Mouse (Mus musculus): ENCODE results near the gene Rnaseh2a. TPM values are rescaled to one million over a fixed set of nuclear protein-coding genes. Genes with fewer than 3 reads are reported as not detected.

The Rnaseh2a gene
- total RNA-seq, 2 experiments from 2014 or later, result 48.6 to 56.7 TPM

DNA sequence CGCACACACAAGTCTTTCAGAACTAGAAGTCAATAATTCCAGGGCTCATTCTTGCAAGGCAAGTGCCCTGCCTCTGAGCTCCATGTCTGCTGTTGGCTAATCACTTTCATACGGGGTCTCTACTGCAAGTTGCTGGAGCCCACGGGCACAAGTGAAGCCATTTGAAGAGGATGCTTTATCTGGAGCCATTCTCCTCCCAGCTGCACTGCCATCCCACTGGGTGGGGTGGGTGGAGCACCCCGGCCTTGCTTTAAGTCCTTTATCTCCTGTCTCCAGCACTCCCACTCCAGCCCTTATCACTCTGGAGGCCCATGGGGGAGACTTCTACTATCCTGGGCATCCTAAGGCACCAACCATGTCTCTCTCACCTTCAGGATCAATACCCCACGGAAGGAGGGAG, 1.3 kb upstream of the Rnaseh2a start:
- intact Hi-C loops (cut with DNase I), result no loop called here
- DNase-seq, result no peak

DNA sequence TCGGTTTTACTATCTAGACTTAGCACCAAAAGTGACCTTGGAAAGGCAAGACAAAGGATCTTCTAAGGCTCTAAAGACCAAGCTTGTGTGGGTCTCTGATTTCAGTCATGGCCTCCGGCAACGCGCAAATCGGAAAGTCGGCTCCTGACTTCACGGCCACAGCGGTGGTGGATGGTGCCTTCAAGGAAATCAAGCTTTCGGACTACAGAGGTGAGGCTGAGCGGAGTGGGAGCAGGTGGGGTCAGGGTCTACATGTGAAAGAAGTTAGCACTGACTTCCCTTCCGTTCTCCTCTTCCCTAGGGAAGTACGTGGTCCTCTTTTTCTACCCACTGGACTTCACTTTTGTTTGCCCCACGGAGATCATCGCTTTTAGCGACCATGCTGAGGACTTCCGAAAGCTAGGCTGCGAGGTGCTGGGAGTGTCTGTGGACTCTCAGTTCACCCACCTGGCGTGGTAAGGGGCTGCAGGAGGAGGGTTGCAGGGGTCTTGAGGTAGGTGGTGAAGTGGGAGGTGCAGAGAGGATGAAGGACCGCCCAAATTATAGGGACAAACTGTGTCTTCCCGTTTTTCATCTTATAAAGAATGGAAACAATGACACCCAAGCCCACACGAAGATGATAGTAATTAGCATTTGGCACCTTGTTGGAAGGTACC, 696 bp upstream of the Rnaseh2a start:
- intact Hi-C loops (cut with DNase I), result no loop called here
- DNase-seq, result no peak

DNA sequence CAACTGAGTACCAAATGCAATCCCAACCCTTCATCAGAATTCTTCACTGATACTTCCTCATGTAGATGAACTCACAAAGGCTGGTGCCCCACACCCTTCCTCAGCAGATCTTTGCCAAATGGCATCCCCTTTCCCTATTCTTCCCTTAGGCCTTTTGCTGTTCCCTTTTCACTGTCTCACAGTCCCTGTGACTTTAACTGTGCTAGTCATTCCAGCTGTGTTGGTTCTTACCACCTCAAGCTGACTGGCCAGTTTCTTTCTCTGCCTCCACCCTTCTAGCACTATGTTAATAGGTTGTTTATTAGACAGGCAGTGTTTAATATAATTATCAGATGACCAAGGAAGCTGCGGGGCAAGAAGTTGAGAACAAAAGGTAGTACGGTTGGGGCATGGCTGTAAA, 917 bp downstream of the Rnaseh2a start:
- intact Hi-C loops (cut with DNase I), result no loop called here
- DNase-seq, result peak in 1 of 2 experiments; percentile 32

- intact Hi-C loops (cut with DNase I), result no loop called here
- DNase-seq, result no peak
Observed at GRCm38 (mm10) chr8:84967532-84968304, 1.8 kb downstream of the Rnaseh2a start.

- peak in 1 of 2 experiments; percentile 6 for DNase-seq
- intact Hi-C loops (cut with DNase I), result no loop called here
Observed at GRCm38 (mm10) chr8:84966603-84967002, 3.0 kb downstream of the Rnaseh2a start.

GRCm38 (mm10) chr8:84965731-84966291, 3.8 kb downstream of the Rnaseh2a start:
- intact Hi-C loops (cut with DNase I), result no loop called here
- DNase-seq, result peak; percentile 89 to 90

DNA sequence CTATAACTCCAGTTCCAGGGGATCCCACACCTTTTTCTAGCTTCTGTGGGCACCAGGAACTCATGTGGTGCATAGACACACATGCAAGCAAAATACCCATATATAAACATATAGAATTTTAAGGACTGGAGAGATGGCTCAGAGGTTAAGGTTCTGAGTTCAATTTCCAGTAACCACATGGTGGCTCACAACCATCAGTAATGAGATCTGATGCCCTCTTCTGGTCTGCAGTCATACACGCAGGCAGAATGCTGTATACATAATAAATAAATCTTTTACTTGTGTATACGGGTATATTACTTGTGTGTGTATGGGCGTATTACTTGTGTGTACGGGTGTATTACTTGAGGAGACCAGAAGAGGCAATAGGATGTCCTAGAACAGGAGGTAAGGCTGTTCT, 5.6 kb downstream of the Rnaseh2a start:
- no peak for DNase-seq
- intact Hi-C loops (cut with DNase I), result loop anchor here (5.0 kb wide), 1 partner anchor 37 kb away; no protein-coding TSS in a partner anchor

DNA sequence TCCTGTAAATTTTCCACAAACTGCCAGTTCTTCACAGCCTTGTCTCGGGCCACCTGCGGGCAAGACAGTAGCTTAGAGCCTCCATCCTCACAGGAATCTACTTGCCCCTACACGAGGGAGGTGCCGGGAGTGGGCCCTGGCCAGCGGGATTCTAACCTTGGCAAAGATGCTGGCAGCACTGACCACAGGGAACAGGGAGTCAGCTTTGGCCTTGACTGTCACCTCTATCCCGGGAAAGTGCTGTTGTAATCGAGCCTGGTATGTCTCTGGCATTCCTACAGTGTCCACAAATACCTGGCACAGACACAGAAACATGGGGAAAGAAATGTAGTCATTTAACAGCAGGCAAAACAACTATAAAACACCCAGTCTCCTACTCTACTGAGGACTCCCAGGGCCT, 9.8 kb downstream of the Rnaseh2a start:
- DNase-seq, result no peak
- intact Hi-C loops (cut with DNase I), result loop anchor here (5.0 kb wide), 2 partner anchors 33 to 37 kb away; no protein-coding TSS in a partner anchor

DNA sequence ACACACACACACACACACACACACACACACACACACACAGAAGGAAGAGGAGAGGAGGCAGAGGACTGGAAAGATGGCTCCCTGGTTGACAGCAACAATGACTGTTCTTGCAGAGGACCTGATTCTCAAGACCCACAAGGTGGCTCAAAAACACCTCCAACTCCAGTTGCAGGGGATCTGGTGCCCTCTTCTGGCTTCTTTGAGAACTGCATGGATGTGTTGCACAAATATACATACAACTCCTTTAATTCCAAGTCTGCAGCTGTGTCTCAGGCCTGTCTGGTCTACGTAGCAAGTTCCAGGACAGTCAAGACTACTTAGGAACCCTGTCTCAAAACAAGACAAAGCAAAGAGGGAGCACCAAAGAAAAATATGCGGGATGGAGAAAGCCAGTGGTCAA, 12.8 kb downstream of the Rnaseh2a start:
- intact Hi-C loops (cut with DNase I), result loop anchor here (5.0 kb wide), 1 partner anchor 41 kb away; no protein-coding TSS in a partner anchor
- peak; percentile 47 to 71 for DNase-seq

GRCm38 (mm10) chr8:84952612-84953255, 16.8 kb downstream of the Rnaseh2a start:
- DNase-seq, result peak; percentile 31 to 42
- intact Hi-C loops (cut with DNase I), result no loop called here

- no peak for DNase-seq
- intact Hi-C loops (cut with DNase I), result no loop called here
Observed at GRCm38 (mm10) chr8:84949753-84950152, 19.8 kb downstream of the Rnaseh2a start.

GRCm38 (mm10) chr8:84947241-84947545, 22.4 kb downstream of the Rnaseh2a start:
- DNase-seq, result peak; percentile 56 to 63
- intact Hi-C loops (cut with DNase I), result no loop called here

GRCm38 (mm10) chr8:84946528-84947240, 22.9 kb downstream of the Rnaseh2a start, which contains the start of gene Rtbdn:
Rtbdn (plus strand) TSS chr8:84946991.
- intact Hi-C loops (cut with DNase I), result no loop called here
- no peak for DNase-seq

- DNase-seq, result no peak
- intact Hi-C loops (cut with DNase I), result no loop called here
Observed at GRCm38 (mm10) chr8:84945633-84946527, 23.7 kb downstream of the Rnaseh2a start.

DNA sequence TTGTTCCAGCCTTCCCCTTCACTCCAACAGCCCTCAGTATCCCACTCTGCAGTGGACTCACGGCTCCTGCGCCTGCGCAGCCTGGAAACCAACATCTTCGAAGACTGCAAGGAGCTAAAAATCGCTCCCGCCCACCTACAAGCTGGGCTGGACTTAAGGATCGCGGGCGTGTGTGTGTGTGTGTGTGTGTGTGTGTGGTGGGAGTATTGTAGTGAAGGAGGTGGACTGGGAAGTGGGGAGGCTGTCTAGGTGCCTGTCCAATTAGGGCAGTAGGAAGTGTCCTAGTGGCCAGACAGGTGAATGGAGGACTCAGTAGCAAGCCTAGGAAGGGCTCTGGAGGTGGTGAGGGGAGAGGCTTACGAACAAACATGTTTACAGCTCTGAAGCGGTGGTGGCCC, 24.3 kb downstream of the Rnaseh2a start:
- intact Hi-C loops (cut with DNase I), result no loop called here
- DNase-seq, result no peak

GRCm38 (mm10) chr8:84944478-84945160, 24.9 kb downstream of the Rnaseh2a start:
- intact Hi-C loops (cut with DNase I), result no loop called here
- peak in 1 of 2 experiments; percentile 23 for DNase-seq

- intact Hi-C loops (cut with DNase I), result no loop called here
- DNase-seq, result no peak
Observed at GRCm38 (mm10) chr8:84943699-84944098, 25.9 kb downstream of the Rnaseh2a start.

DNA sequence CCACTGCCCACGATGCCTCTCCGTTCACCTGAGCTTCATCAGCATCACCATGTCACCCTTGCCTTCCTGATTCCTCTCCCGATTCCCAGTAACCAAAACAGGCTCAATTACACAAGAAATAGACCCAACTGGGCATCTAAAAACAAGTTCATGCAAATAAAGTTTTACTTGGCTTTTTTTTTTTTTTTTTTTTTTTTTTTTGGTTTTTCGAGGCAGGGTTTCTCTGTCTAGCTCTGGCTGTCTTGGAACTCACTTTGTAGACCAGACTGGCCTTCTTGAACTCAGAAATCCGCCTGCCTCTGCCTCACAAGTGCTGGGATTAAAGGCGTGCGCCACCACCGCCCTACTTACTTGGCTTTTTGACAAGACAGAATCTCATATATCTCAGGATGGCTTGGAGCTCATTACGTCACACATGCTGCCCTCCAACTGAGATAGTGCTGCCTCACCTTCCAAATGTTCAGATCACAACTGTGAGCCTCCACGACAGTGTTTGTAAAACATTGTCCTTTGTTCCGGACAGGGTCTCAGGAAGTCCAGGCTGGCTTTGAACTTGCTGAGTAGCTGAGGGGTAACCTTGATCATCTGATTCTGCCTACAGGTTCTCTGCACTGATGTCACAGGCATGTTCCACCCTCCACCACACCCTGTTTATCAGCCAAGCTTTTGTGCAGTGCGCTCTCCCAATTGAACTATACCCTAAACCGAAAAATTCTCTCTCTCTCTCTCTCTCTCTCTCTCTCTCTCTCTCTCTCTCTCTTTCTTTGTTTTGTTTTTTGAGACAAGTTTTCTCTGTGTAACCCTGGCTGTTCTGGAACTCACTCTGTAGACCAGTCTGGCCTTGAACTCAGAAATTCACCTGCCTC, 31.7 kb downstream of the Rnaseh2a start:
- DNase-seq, result no peak
- intact Hi-C loops (cut with DNase I), result no loop called here

All from heart, postnatal 36 days (tissue).